Mouse (Mus musculus) layer of hippocampus, adult 9-10 months (tissue): ENCODE results near the gene Itm2b.

Experiments
- DNase-seq: peaks from one replicate; pipeline ENCODE4 v3.0.0; 2022; ENCODE audit warnings: low spot score

Itm2b gene

GRCm38 (mm10) chr14:73368221-73368620 is 16.9 kb downstream of the Itm2b start:
- DNase-seq = no peak

GRCm38 (mm10) chr14:73366278-73366677 is 18.8 kb downstream of the Itm2b start:
- no peak for DNase-seq

GRCm38 (mm10) chr14:73363782-73364181 is 21.3 kb downstream of the Itm2b start:
- DNase-seq = no peak

- DNase-seq = no peak
Observed at GRCm38 (mm10) chr14:73354700-73355099, 30.4 kb downstream of the Itm2b start.

GRCm38 (mm10) chr14:73351118-73351517 is 34.0 kb downstream of the Itm2b start:
- no peak for DNase-seq

- DNase-seq = no peak
Observed at GRCm38 (mm10) chr14:73350029-73350428, 35.1 kb downstream of the Itm2b start.

GRCm38 (mm10) chr14:73349061-73349670 is 35.9 kb downstream of the Itm2b start:
- DNase-seq = no peak

- DNase-seq = no peak
Observed at GRCm38 (mm10) chr14:73347302-73347701, 37.8 kb downstream of the Itm2b start.

GRCm38 (mm10) chr14:73345614-73346013 is 39.5 kb downstream of the Itm2b start:
- DNase-seq = no peak

GRCm38 (mm10) chr14:73340051-73340755 is 44.9 kb downstream of the Itm2b start:
- DNase-seq = no peak

- DNase-seq = no peak
Observed at GRCm38 (mm10) chr14:73339615-73340014, 45.5 kb downstream of the Itm2b start.

- no peak for DNase-seq
Observed at GRCm38 (mm10) chr14:73336316-73337080, 48.6 kb downstream of the Itm2b start.

- no peak for DNase-seq
Observed at GRCm38 (mm10) chr14:73334926-73335805, 49.9 kb downstream of the Itm2b start.

GRCm38 (mm10) chr14:73333880-73334279 is 51.2 kb downstream of the Itm2b start:
- DNase-seq = no peak

GRCm38 (mm10) chr14:73331386-73331785 is 53.7 kb downstream of the Itm2b start:
- no peak for DNase-seq

- no peak for DNase-seq
Observed at GRCm38 (mm10) chr14:73329871-73330270, 55.2 kb downstream of the Itm2b start.

GRCm38 (mm10) chr14:73326511-73326910 is 58.6 kb downstream of the Itm2b start:
- no peak for DNase-seq

GRCm38 (mm10) chr14:73325456-73326381 is 59.4 kb downstream of the Itm2b start, which contains the start of gene Rb1:
TSS of gene Rb1 (minus strand) at chr14:73325822.
- peak; percentile 37 for DNase-seq

GRCm38 (mm10) chr14:73324634-73325455 is 60.2 kb downstream of the Itm2b start:
- DNase-seq = no peak

GRCm38 (mm10) chr14:73323965-73324364 is 61.1 kb downstream of the Itm2b start:
- no peak for DNase-seq
